Mouse (Mus musculus) brain, embryonic 14.5 days (tissue): Measurements from ENCODE around the gene Prdm13. TPM values are rescaled to one million over a fixed set of nuclear protein-coding genes. Genes with fewer than 3 reads are reported as not detected.
A peak's percentile ranks its signal among the peaks of the same experiment; 100 is the strongest.

Source experiments
- DNase-seq: peaks from one replicate; pipeline ENCODE4 v3.0.0-alpha.2; 2011; ENCODE audit warnings: low read depth
- CTCF ChIP-seq: fragments of 200-500 bp; IDR thresholded peaks from 2 replicates; pipeline ENCODE4 v1.5.1; 2012; ENCODE audit warnings: inconsistent platforms, mild to moderate bottlenecking, moderate library complexity, borderline replicate concordance; ENCODE audit not compliant: insufficient read depth, insufficient read length; ENCODE audit errors: extremely low read depth
- POLR2A ChIP-seq: fragments of 200-500 bp; IDR thresholded peaks from 2 replicates; pipeline ENCODE4 v1.6.1; 2012; ENCODE audit warnings: mild to moderate bottlenecking, inconsistent platforms, borderline replicate concordance; ENCODE audit not compliant: poor library complexity, insufficient read depth, insufficient read length, severe bottlenecking; ENCODE audit errors: extremely low read depth
- polyA plus RNA-seq: library from polyadenylated mRNA; depleted of rRNA; stranded (reverse); fragments of >200 nt; gene quantifications from 2 replicates; pipeline ENCODE4 v1.2.3, GENCODE M21; 2012

The Prdm13 gene
- polyA plus RNA-seq, 1 experiment, result 2.4 TPM

GRCm38 (mm10) chr4:21687783-21688702 lies 2.3 kb upstream of the Prdm13 start:
- TF ChIP-seq CTCF (no peak), POLR2A (no peak)
- peak; percentile 91 for DNase-seq

GRCm38 (mm10) chr4:21686934-21687333 lies 1.2 kb upstream of the Prdm13 start:
- DNase-seq, result peak; percentile 49
- TF ChIP-seq CTCF (peak; percentile 41; the same call in 1 of the 2 replicates), POLR2A (no peak)

GRCm38 (mm10) chr4:21686416-21686815 lies 653 bp upstream of the Prdm13 start:
- no peak for TF ChIP-seq CTCF
- TF ChIP-seq POLR2A, result no peak
- peak; percentile 32 for DNase-seq

- TF ChIP-seq CTCF (no peak), POLR2A (no peak)
- DNase-seq, result peak; percentile 59
Measured at GRCm38 (mm10) chr4:21684341-21684970, 1.3 kb downstream of the Prdm13 start.

GRCm38 (mm10) chr4:21682421-21683150 lies 3.2 kb downstream of the Prdm13 start:
- DNase-seq, result peak; percentile 31
- no peak for TF ChIP-seq CTCF
- TF ChIP-seq POLR2A, result no peak

- no peak for TF ChIP-seq POLR2A
- no peak for TF ChIP-seq CTCF
- peak; percentile 17 for DNase-seq
Measured at GRCm38 (mm10) chr4:21680971-21681370, 4.8 kb downstream of the Prdm13 start.

- TF ChIP-seq CTCF (no peak), POLR2A (no peak)
- DNase-seq, result peak; percentile 70
Measured at GRCm38 (mm10) chr4:21679624-21680480, 5.9 kb downstream of the Prdm13 start.

GRCm38 (mm10) chr4:21678975-21679623 lies 6.7 kb downstream of the Prdm13 start:
- TF ChIP-seq CTCF (peak; percentile 34; the same call in 1 of the 2 replicates), POLR2A (no peak)
- DNase-seq, result peak; percentile 67

GRCm38 (mm10) chr4:21678101-21678974 lies 7.4 kb downstream of the Prdm13 start:
- TF ChIP-seq CTCF (no peak), POLR2A (no peak)
- DNase-seq, result peak; percentile 62

GRCm38 (mm10) chr4:21674691-21675090 lies 11.1 kb downstream of the Prdm13 start:
- no peak for TF ChIP-seq POLR2A
- no peak for TF ChIP-seq CTCF
- peak; percentile 38 for DNase-seq
